Mouse (Mus musculus) embryonic facial prominence, embryonic 15.5 days (tissue): ENCODE results near the gene Ciz1. TPM values are rescaled to one million over a fixed set of nuclear protein-coding genes. Genes with fewer than 3 reads are reported as not detected.

ENCODE experiments used
- ATAC-seq: fragments of 200-750 bp; cut with Nextera tagmentation; 2 replicates; pipeline ENCODE4 v1.8.0; 2017; ENCODE audit warnings: low read depth, moderate TSS enrichment; ENCODE audit not compliant: insufficient number of reproducible peaks, low FRiP score, low TSS enrichment
- H3K27ac ChIP-seq: fragments of 300-500 bp; sonication (generic); replicated peaks from 2 replicates; pipeline ENCODE4 v1.5.1; 2015; ENCODE audit warnings: mild to moderate bottlenecking, inconsistent platforms
- H3K27me3 ChIP-seq: fragments of 300-500 bp; sonication (generic); 2 replicates; pipeline ENCODE4 v1.6.1; 2015; ENCODE audit warnings: inconsistent platforms
- H3K36me3 ChIP-seq: fragments of 300-500 bp; sonication (generic); 2 replicates; pipeline ENCODE4 v1.6.1; 2015; ENCODE audit warnings: mild to moderate bottlenecking, inconsistent platforms
- H3K4me1 ChIP-seq: fragments of 300-500 bp; sonication (generic); 2 replicates; pipeline ENCODE4 v1.6.1; 2015; ENCODE audit warnings: inconsistent platforms
- H3K4me2 ChIP-seq: fragments of 300-500 bp; sonication (generic); replicated peaks from 2 replicates; pipeline ENCODE4 v1.6.1; 2015; ENCODE audit warnings: mild to moderate bottlenecking, inconsistent platforms
- H3K4me3 ChIP-seq: fragments of 300-500 bp; sonication (generic); replicated peaks from 2 replicates; pipeline ENCODE4 v1.5.1; 2015; ENCODE audit warnings: mild to moderate bottlenecking, inconsistent platforms
- H3K9ac ChIP-seq: fragments of 300-500 bp; sonication (generic); 2 replicates; pipeline ENCODE4 v1.6.1; 2015; ENCODE audit warnings: inconsistent platforms
- H3K9me3 ChIP-seq: fragments of 300-500 bp; sonication (generic); replicated peaks from 2 replicates; pipeline ENCODE4 v1.6.1; 2016; ENCODE audit warnings: inconsistent platforms
- WGBS: fragments of 180-500 bp; shearing (Covaris S2); methylation state at CpG from one replicate; pipeline ENCODE4 v1.1.7; 2015; 5-methylcytosine and 5-hydroxymethylcytosine counted together
- microRNA-seq: library from miRNA; unstranded; fragments of <30 nt; microRNA quantifications from one replicate; pipeline ENCODE4, GENCODE M21; 2016; ENCODE audit warnings: borderline number of aligned reads
- polyA plus RNA-seq: library from polyadenylated mRNA; unstranded; fragments of >200 nt; fragmentation: Nextera tagmentation; extraction: Ambion mirVana; gene quantifications from 2 replicates; pipeline ENCODE4 v1.2.1, GENCODE M21; 2015

Ciz1 gene
- polyA plus RNA-seq, 1 experiment from 2014 or later: 57.3 TPM

DNA sequence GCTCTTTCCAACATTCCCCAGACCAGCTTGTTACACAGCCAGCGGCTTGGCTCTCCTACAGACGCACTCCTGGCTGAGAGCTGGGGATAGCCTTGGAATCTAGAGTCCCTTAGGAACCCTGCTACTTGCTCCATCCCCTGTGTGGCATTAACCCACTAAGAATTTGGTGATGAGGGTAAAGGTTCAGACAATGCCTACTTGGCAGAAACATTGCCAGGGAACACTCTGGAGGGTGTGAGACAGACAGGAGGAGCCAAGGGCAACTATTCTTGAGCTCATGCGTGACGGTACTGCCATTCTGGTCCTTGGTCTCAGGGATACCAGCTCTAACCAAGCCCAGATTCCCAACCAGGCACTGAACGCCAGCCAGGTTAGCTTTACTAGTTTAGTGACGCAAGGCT is 69.7 kb downstream of the Ciz1 start:
- Histone ChIP-seq H3K4me1 (peaks cover 47% of the 10 kb centered on the region), H3K27me3 (no peaks in the 10 kb centered on the region), H3K9me3 (no peaks in the 10 kb centered on the region), H3K27ac (no peak overlapping the region), H3K4me3 (no peak overlapping the region), H3K36me3 (peaks cover 42% of the 10 kb centered on the region), H3K4me2 (no peak overlapping the region), H3K9ac (no peak overlapping the region)
- 88% methylated on average over 6 of the region's 6 CpGs for WGBS
- ATAC-seq: no peak

DNA sequence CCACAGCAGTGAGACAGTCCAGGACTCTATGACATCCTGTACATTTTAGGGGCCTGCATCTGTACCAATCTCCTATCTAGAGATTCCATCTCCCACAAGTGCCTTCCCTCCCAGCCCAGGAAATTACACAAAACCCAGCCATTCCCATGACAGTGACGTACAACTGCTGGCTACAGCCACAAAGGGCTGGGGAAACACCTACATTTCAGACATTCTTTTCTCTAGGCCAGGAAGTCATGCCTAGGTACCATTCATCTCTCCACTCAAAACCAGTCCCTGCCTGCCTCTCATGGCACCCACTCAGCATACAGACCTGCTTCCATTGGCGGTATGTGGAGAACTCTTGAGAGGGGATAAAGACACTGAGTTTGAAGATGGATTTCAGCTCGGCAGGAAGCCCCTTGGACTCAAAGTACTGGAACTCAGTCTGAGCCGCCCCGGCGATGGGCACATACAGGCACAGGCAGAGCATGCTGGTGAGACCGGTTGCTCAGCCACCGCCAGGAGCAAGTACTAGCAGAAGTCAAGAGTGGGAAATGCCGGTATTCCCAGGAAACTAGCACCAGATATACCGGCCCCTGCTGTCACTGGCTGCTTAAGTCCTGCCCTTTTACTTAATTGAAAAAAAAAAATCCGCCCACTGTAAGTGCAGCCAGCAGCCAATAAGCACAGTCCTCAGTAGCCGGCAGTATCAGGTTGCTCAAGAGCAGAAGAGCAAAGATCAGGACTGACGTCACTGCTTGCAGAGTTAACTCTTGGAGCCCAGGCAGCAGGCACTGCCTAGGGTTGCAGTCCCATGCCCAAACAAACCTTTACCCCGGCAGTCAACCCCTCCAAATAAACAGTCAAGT is 71.6 kb downstream of the Ciz1 start:
- no peaks in the 10 kb centered on the region for H3K9me3 ChIP-seq
- H3K9ac ChIP-seq: peak overlapping the region; percentile 2; the same call in 1 of the 2 replicates
- H3K4me3 ChIP-seq: peak overlapping the region; percentile 40
- peak overlapping the region; percentile 59 for H3K4me2 ChIP-seq
- peaks cover 24% of the 10 kb centered on the region for H3K36me3 ChIP-seq
- 2% methylated on average over 14 of the region's 14 CpGs for WGBS
- H3K27me3 ChIP-seq: no peaks in the 10 kb centered on the region
- peak; percentile 86 for ATAC-seq
- H3K27ac ChIP-seq: peak overlapping the region; percentile 82
- H3K4me1 ChIP-seq: peaks cover 62% of the 10 kb centered on the region

- peak overlapping the region; percentile 82 for H3K27ac ChIP-seq
- no peak overlapping the region for H3K4me3 ChIP-seq
- H3K4me1 ChIP-seq: peaks cover 72% of the 10 kb centered on the region
- no peak overlapping the region for H3K9ac ChIP-seq
- no peak for ATAC-seq
- no peak overlapping the region for H3K4me2 ChIP-seq
- peaks cover 14% of the 10 kb centered on the region for H3K36me3 ChIP-seq
- 28% methylated on average over 3 of the region's 3 CpGs for WGBS
- no peaks in the 10 kb centered on the region for H3K9me3 ChIP-seq
- no peaks in the 10 kb centered on the region for H3K27me3 ChIP-seq
Observed at GRCm38 (mm10) chr2:32424796-32425195, 72.7 kb downstream of the Ciz1 start.

- peak overlapping the region; percentile 82 for H3K27ac ChIP-seq
- 0 out of 2 replicates have a peak, but pooled peaks cover 7% of the 10 kb centered on the region for H3K36me3 ChIP-seq
- H3K9ac ChIP-seq: no peak overlapping the region
- no peak overlapping the region for H3K4me3 ChIP-seq
- H3K4me1 ChIP-seq: peaks cover 80% of the 10 kb centered on the region
- H3K27me3 ChIP-seq: no peaks in the 10 kb centered on the region
- ATAC-seq: no peak
- H3K4me2 ChIP-seq: no peak overlapping the region
- WGBS: 48% methylated on average over 5 of the region's 5 CpGs
- no peaks in the 10 kb centered on the region for H3K9me3 ChIP-seq
Observed at GRCm38 (mm10) chr2:32425568-32425967, 73.4 kb downstream of the Ciz1 start.

GRCm38 (mm10) chr2:32426141-32426540 is 74.0 kb downstream of the Ciz1 start:
- H3K36me3 ChIP-seq: 0 out of 2 replicates have a peak, but pooled peaks cover under 1% of the 10 kb centered on the region
- peaks cover 85% of the 10 kb centered on the region for H3K4me1 ChIP-seq
- peak overlapping the region; percentile 7; the same call in 1 of the 2 replicates for H3K27ac ChIP-seq
- no peak overlapping the region for H3K4me3 ChIP-seq
- H3K27me3 ChIP-seq: no peaks in the 10 kb centered on the region
- ATAC-seq: no peak
- H3K9me3 ChIP-seq: no peaks in the 10 kb centered on the region
- no peak overlapping the region for H3K9ac ChIP-seq
- no peak overlapping the region for H3K4me2 ChIP-seq
- WGBS: 88% methylated on average over 1 of the region's 1 CpGs

GRCm38 (mm10) chr2:32427720-32428119 is 75.6 kb downstream of the Ciz1 start:
- Histone ChIP-seq H3K9me3 (no peaks in the 10 kb centered on the region), H3K27me3 (no peaks in the 10 kb centered on the region), H3K4me1 (peaks cover 80% of the 10 kb centered on the region), H3K4me3 (no peak overlapping the region), H3K36me3 (no peaks in the 10 kb centered on the region), H3K9ac (no peak overlapping the region), H3K27ac (peak overlapping the region; percentile 84), H3K4me2 (peak overlapping the region; percentile 28; the same call in 1 of the 2 replicates)
- no peak for ATAC-seq
- WGBS: 50% methylated on average over 5 of the region's 5 CpGs

DNA sequence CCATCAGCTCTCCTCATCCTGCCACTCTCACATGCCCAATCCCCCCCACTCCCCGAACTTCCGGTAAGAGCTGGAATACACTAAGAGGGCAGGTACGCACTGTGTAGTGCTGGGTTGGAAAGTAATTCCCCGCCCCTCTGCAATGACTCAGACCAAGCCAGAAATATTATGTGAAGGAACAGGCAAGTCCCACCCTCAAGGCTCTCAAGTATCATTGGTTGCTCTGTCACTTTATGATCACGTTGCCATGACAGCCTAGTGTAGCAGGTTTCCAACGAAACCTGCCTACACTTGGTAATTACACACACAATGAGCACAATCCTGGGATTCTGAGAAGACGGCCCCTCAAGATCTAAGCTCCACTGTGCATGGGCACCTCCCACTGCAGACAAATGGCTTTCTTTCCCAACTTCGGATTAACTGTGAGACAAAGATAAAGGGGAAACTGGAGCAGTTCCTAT is 76.2 kb downstream of the Ciz1 start:
- peak overlapping the region; percentile 13; the same call in 1 of the 2 replicates for H3K4me3 ChIP-seq
- H3K9ac ChIP-seq: peak overlapping the region; percentile 15; the same call in 1 of the 2 replicates
- H3K27me3 ChIP-seq: no peaks in the 10 kb centered on the region
- H3K36me3 ChIP-seq: no peaks in the 10 kb centered on the region
- peaks cover 74% of the 10 kb centered on the region for H3K4me1 ChIP-seq
- WGBS: 42% methylated on average over 8 of the region's 8 CpGs
- H3K9me3 ChIP-seq: no peaks in the 10 kb centered on the region
- peak overlapping the region; percentile 84 for H3K27ac ChIP-seq
- H3K4me2 ChIP-seq: peak overlapping the region; percentile 28
- peak; percentile 73 for ATAC-seq

DNA sequence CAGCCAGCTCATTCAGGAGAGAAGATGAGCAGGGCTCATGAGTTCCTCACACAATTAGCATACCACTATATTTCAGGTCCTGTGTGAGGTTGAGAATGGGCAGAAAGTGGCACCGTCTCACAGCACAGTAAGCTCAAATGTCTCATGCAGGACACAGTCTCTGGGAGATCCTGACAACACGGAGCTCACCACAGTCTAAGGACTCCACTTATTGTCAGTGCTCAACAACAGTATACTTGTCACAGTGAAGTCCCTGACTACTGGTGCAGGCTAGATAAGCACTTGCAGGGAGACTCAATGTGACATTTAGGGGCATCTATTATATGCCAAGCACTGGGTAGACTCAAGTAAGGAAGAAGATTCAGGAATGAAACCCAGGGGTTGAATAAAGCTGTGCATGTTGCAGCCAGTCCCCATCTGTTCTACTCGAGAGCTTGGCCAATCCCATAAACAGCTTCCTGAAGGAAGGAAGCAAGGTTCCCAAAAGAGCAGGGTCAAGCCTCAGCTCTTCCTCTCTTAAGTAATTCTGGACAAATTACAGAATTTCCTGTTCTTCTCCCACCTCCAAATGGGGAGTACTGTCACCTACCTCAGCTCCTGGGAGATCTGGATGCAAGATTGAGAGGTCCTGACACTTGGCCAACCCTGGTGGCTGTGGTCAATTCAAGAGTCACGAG is 77.2 kb downstream of the Ciz1 start:
- ATAC-seq: no peak
- Histone ChIP-seq H3K27ac (peak overlapping the region; percentile 84), H3K9me3 (no peaks in the 10 kb centered on the region), H3K27me3 (no peaks in the 10 kb centered on the region), H3K4me2 (peak overlapping the region; percentile 28; the same call in 1 of the 2 replicates), H3K4me3 (no peak overlapping the region), H3K36me3 (no peaks in the 10 kb centered on the region), H3K4me1 (peaks cover 64% of the 10 kb centered on the region), H3K9ac (no peak overlapping the region)
- 71% methylated on average over 4 of the region's 4 CpGs for WGBS

Small RNA genes within 50 kb of the gene (microRNA-seq; reads per million reads assigned to microRNA genes)
- gene Gm23363: not detected
- gene Mir199b: 1,371 reads per million, percentile 79 among the genes with 10 or more reads in this experiment

Other genes starting within 250 kb of the Ciz1 start
- 54.0 and 56.2 TPM in 2 replicates for gene Prrc2b, start 201.2 kb upstream of the Ciz1 start, polyA plus RNA-seq
- gene Pomt1, start 115.7 kb upstream of the Ciz1 start, polyA plus RNA-seq: 25.1 and 26.3 TPM in 2 replicates
- gene Uck1, start 92.2 kb upstream of the Ciz1 start, polyA plus RNA-seq: 66.9 and 67.1 TPM in 2 replicates
- gene Golga2, start 64.9 kb upstream of the Ciz1 start, polyA plus RNA-seq: 31.6 and 33.9 TPM in 2 replicates
- gene Swi5, start 64.3 kb upstream of the Ciz1 start, polyA plus RNA-seq: 450 and 462 TPM in 2 replicates
- 30.7 and 31.5 TPM in 2 replicates for gene Dnm1, start 1.0 kb downstream of the Ciz1 start, polyA plus RNA-seq
- gene 1110008P14Rik, start 29.6 kb downstream of the Ciz1 start, polyA plus RNA-seq: 71.6 and 71.9 TPM in 2 replicates
- gene Lcn2, start 35.9 kb downstream of the Ciz1 start, polyA plus RNA-seq: 5.6 and 6.5 TPM in 2 replicates
- gene Ptges2, start 43.6 kb downstream of the Ciz1 start, polyA plus RNA-seq: 28.3 and 29.8 TPM in 2 replicates
- 6.2 and 6.5 TPM in 2 replicates for gene Naif1, start 98.1 kb downstream of the Ciz1 start, polyA plus RNA-seq
- 20.8 and 22.1 TPM in 2 replicates for gene Slc25a25, start 99.1 kb downstream of the Ciz1 start, polyA plus RNA-seq
- gene Fam102a, start 183.0 kb downstream of the Ciz1 start, polyA plus RNA-seq: 19.5 and 21.0 TPM in 2 replicates
- gene Dpm2, start 218.5 kb downstream of the Ciz1 start, polyA plus RNA-seq: 113 and 119 TPM in 2 replicates
- gene Pip5kl1, start 222.5 kb downstream of the Ciz1 start, polyA plus RNA-seq: 0.53 and 0.94 TPM in 2 replicates
- gene 9430097D07Rik, start 223.4 kb downstream of the Ciz1 start, polyA plus RNA-seq: 0.11 and 0.12 TPM in 2 replicates
- gene St6galnac4, start 234.8 kb downstream of the Ciz1 start, polyA plus RNA-seq: 34.8 and 36.5 TPM in 2 replicates
- gene St6galnac6, start 247.4 kb downstream of the Ciz1 start, polyA plus RNA-seq: 26.9 and 27.7 TPM in 2 replicates